Mouse (Mus musculus) kidney, postnatal 4 days (tissue): ENCODE results near the gene Tinf2.

Experiments
- DNase-seq, 2 experiments: peaks; one replicate each; pipeline ENCODE4 v3.0.0; 2021; ENCODE audit warnings: mixed read lengths in 2 of 2

Tinf2 gene

GRCm38 (mm10) chr14:55702761-55703160 is 21.1 kb upstream of the Tinf2 start:
- DNase-seq, result no peak

- DNase-seq, result peak; percentile 26 to 39
Observed at GRCm38 (mm10) chr14:55701131-55701530, 19.5 kb upstream of the Tinf2 start.

- DNase-seq, result no peak
Observed at GRCm38 (mm10) chr14:55697226-55697625, 15.6 kb upstream of the Tinf2 start.

- no peak for DNase-seq
Observed at GRCm38 (mm10) chr14:55689433-55689832, 7.8 kb upstream of the Tinf2 start.

GRCm38 (mm10) chr14:55682118-55682493 is 486 bp upstream of the Tinf2 start:
- no peak for DNase-seq

GRCm38 (mm10) chr14:55677615-55678014 is 4.0 kb downstream of the Tinf2 start:
- DNase-seq, result no peak

- no peak for DNase-seq
Observed at GRCm38 (mm10) chr14:55672741-55673060, 8.9 kb downstream of the Tinf2 start.

DNA sequence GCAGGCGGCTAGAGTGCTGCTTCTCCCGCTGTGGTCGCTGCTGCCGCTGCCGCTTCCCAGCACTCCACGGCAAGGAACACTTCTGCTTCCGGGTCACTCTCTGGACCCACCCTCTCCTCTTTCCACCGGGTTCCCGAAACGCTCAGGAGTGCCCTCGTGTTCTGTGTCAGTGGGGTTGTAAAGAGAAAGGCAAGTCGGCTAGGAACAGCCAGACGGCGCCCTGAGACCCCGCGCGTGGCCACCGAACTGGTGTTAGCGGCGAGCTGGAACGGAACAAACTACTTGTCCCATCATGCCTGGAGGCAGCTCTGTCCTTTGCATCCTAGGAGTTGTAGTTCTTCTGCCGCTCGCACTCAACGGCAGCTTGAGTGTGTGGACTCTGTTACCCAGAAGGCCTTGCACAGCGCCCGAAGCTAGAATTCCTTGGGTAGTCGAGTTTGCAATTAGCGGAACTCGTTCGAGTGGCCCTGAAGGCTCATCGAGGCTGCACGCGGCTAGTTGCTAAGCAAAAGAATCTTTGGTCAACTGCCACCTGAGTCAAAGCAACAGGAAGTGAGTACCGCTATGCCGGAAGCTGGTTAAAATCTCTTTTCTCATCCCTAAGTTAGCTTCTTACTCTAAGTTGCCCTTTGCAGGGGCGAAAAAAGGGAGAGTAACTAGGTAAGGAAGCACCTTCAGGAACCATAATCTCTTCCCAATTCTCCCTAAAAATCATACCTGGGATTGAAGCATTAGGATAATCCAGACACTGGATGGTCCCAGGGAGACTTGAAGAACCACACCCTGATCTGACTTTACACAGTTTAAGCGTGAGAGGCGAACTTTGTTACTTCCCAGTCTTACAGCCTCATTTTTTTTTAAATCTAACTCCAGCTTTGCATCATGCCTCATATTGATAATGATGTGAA is 9.5 kb downstream of the Tinf2 start, which contains the start of the genes Gmpr2 and Nedd8:
Gene Gmpr2, plus strand, starts transcription at position 109 of the 908 bp plus-strand sequence.
Gene Nedd8, minus strand, starts transcription at position 292 of the 908 bp plus-strand sequence.
- peak; percentile 85 to 93 for DNase-seq

DNA sequence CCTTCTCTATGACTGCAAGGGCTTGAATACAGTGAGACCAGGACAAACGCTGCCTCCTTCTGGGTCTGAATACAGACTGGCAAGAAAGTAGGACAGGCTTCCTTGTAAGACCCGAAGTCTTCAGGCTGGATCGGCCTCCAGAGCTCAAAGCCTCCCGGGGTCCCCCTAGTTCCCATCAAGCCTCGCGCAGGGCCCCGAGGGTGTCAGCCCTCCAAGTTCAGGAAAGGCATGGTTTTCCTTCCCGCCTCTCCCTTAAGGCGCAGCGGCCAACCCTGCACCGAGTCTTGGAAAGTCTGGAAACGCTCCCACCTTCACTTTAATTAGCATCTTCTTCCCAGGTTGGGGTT is 10.2 kb downstream of the Tinf2 start:
- DNase-seq, result no peak

- DNase-seq, result no peak
Observed at GRCm38 (mm10) chr14:55660636-55661035, 21.0 kb downstream of the Tinf2 start.

- DNase-seq, result peak; percentile 84 to 90
Observed at GRCm38 (mm10) chr14:55659960-55660573, 21.6 kb downstream of the Tinf2 start, which contains the start of gene Mdp1. Mdp1 (minus strand) TSS chr14:55660508.

DNA sequence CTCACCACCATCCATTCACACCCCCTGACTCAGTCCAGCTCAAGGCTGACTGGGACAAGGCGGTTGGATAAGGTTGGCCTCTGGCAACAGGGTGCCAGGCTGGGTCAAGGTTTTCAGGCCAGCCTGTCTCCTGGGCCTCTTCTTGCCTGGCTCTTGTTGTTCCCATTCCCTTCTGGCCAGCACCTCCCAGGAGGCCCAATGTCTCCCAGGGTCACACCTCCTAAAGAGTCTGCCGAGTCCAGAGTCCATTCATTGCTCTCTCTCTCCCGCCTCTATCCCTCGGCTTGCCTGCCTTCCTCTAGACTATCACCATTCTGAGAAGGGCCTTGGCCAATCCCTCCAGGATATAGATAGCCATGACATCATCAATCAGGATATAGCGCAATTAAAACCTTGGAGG is 23.6 kb downstream of the Tinf2 start:
- peak in 1 of 2 experiments; percentile 16 for DNase-seq

DNA sequence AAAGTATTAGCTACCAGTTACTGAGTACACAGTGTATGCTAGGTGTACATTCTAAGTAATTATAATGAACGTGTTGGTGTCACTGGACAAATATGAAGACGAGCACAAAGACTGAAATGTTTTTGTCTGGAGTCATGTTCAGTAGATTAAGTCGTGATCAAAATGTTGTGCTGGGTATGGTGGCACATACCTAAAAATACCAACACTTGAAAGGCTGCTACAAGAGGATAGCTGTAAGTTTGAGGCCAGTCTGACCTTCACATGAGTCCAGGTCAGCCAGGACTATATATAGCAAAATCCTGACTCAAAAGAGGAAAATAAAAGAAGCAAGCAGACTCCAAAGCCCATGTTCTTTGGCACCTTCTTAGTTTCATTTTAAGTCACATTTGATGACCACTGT is 24.7 kb downstream of the Tinf2 start:
- no peak for DNase-seq

- no peak for DNase-seq
Observed at GRCm38 (mm10) chr14:55651528-55651927, 30.1 kb downstream of the Tinf2 start.

- DNase-seq, result no peak
Observed at GRCm38 (mm10) chr14:55649884-55650283, 31.7 kb downstream of the Tinf2 start, which contains the start of gene Tssk4. Tssk4 (plus strand) TSS chr14:55650184.

- peak; percentile 28 to 35 for DNase-seq
Observed at GRCm38 (mm10) chr14:55644261-55644888, 37.2 kb downstream of the Tinf2 start.

- peak; percentile 88 to 93 for DNase-seq
Observed at GRCm38 (mm10) chr14:55643060-55643907, 38.3 kb downstream of the Tinf2 start, which contains the start of gene Tm9sf1. Tm9sf1 (minus strand) TSS chr14:55643806.

DNA sequence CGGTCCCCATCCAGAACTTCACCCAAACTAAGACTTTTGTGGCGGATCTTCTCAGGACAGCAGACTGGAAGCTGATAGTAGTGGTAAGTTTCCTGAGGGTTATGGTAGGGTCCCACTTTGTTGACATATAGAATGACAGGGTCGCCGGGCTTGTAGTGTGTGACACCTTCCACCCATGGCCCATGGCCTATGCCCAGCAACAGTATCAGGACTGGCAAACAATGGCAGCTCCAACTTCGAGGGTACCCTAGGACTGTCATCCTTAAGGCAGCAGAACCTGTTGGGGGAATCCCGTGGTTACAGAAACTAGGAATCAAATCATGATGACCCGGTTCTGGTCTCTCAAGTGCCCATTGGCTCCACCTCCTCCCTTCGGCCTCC is 39.0 kb downstream of the Tinf2 start:
- DNase-seq, result no peak

GRCm38 (mm10) chr14:55641291-55641690 is 40.3 kb downstream of the Tinf2 start:
- no peak for DNase-seq

- no peak for DNase-seq
Observed at GRCm38 (mm10) chr14:55640816-55641215, 40.8 kb downstream of the Tinf2 start.

DNA sequence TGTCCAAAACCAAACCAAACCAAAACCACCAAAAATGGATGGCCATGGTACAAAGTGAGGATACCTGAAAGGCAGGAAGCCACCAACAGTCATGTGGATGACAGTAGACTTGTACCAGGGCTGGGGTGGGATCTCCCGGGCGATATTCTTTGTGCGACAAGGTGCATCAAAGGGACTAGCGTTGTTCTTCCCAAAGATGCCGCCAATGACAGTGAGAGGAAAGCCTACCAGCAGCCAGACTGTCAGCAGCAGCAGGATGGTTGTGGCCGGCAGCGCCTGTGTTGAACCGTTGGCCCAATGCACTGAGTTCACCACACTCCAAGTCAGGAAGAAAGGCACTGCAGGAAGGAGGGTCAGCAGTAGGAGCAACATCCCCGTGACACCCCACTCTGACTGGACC is 43.8 kb downstream of the Tinf2 start, which contains the start of gene Gm49378:
Gene Gm49378, minus strand, starts transcription at position 101 of the 400 bp plus-strand sequence.
- DNase-seq, result no peak

GRCm38 (mm10) chr14:55635523-55636007 is 46.1 kb downstream of the Tinf2 start, which contains the start of gene Ipo4:
Ipo4 (minus strand) TSS chr14:55635957.
- peak; percentile 91 to 94 for DNase-seq
